Mouse (Mus musculus) T-cell, adult 2 months (primary cell): ENCODE results near the gene Tbc1d23.
"Not testable (repeated sequence)": the region's sequence is repeated elsewhere in the genome, so short reads cannot be mapped to it uniquely, and the experiment has no call there.

Experiments used
- DNase-seq: peaks from one replicate; pipeline ENCODE4 v3.0.0; 2022; ENCODE audit warnings: low spot score

Tbc1d23 gene

GRCm38 (mm10) chr16:57215957-57216356 is 15.3 kb downstream of the Tbc1d23 start:
- no peak for DNase-seq

- no peak for DNase-seq
These were observed 20.3 kb downstream of the Tbc1d23 start for GRCm38 (mm10) chr16:57211037-57211436.

GRCm38 (mm10) chr16:57208342-57208741 is 23.0 kb downstream of the Tbc1d23 start:
- DNase-seq: no peak

- DNase-seq: no peak
These were observed 34.0 kb downstream of the Tbc1d23 start for GRCm38 (mm10) chr16:57197281-57197680.

GRCm38 (mm10) chr16:57196590-57196989 is 34.7 kb downstream of the Tbc1d23 start:
- DNase-seq: no peak

GRCm38 (mm10) chr16:57191214-57191613 is 40.1 kb downstream of the Tbc1d23 start:
- DNase-seq: no peak

GRCm38 (mm10) chr16:57190390-57190789 is 40.9 kb downstream of the Tbc1d23 start:
- DNase-seq: no peak

GRCm38 (mm10) chr16:57189493-57189892 is 41.8 kb downstream of the Tbc1d23 start:
- no peak for DNase-seq

- no peak for DNase-seq
These were observed 44.7 kb downstream of the Tbc1d23 start for GRCm38 (mm10) chr16:57186618-57187017.

GRCm38 (mm10) chr16:57182037-57182436 is 49.3 kb downstream of the Tbc1d23 start:
- DNase-seq: no peak

GRCm38 (mm10) chr16:57181180-57181579 is 50.1 kb downstream of the Tbc1d23 start:
- no peak for DNase-seq

- DNase-seq: no peak
These were observed 53.6 kb downstream of the Tbc1d23 start for GRCm38 (mm10) chr16:57177664-57178063.

- peak; percentile 51 for DNase-seq
These were observed 54.0 kb downstream of the Tbc1d23 start for GRCm38 (mm10) chr16:57177254-57177653.

- DNase-seq: no peak
These were observed 55.0 kb downstream of the Tbc1d23 start for GRCm38 (mm10) chr16:57176276-57176675.

GRCm38 (mm10) chr16:57175751-57176150 is 55.6 kb downstream of the Tbc1d23 start:
- DNase-seq: no peak

- DNase-seq: not testable (repeated sequence)
These were observed 56.8 kb downstream of the Tbc1d23 start for GRCm38 (mm10) chr16:57174480-57174879.

- no peak for DNase-seq
These were observed 59.7 kb downstream of the Tbc1d23 start for GRCm38 (mm10) chr16:57171570-57171969.

GRCm38 (mm10) chr16:57171161-57171560 is 60.1 kb downstream of the Tbc1d23 start:
- no peak for DNase-seq

GRCm38 (mm10) chr16:57168236-57168635 is 63.1 kb downstream of the Tbc1d23 start:
- no peak for DNase-seq

GRCm38 (mm10) chr16:57167514-57167912 is 63.8 kb downstream of the Tbc1d23 start:
- no peak for DNase-seq

- DNase-seq: peak; percentile 94
These were observed 64.4 kb downstream of the Tbc1d23 start, which contains the start of gene Nit2 for GRCm38 (mm10) chr16:57166611-57167513. Gene Nit2, minus strand, starts transcription at chr16:57167341.

GRCm38 (mm10) chr16:57166086-57166485 is 65.2 kb downstream of the Tbc1d23 start:
- no peak for DNase-seq

- no peak for DNase-seq
These were observed 66.1 kb downstream of the Tbc1d23 start for GRCm38 (mm10) chr16:57165157-57165556.

- no peak for DNase-seq
These were observed 67.6 kb downstream of the Tbc1d23 start for GRCm38 (mm10) chr16:57163694-57164093.
